Mouse (Mus musculus): ENCODE measurements around the gene Tmem211.

Gene Tmem211

DNA sequence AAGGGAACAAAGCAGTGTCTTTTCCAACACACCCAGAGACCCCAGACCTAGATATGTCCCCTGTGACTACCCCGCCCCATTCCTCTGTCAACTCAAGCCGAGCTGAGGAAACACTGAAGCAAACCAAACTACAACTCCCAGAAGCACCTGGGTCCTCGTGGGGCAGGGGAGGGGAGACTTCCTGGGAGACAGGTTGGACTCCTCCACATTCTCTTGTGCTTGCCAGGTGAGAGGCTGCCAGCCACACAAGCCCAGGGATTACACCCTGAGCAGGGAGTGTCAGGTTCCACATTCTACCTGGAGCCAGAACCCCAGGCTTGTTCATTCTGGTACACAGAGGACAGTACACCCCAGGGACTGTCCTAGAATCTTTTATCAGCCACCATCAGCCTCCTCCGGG lies 2.8 kb upstream of the Tmem211 start:
- peaks cover 16% of the 10 kb centered on the region for H3K27me3 ChIP-seq (ENCODE audit: insufficient read depth, low read length)

GRCm38 (mm10) chr5:113225271-113225670 lies 1.4 kb upstream of the Tmem211 start:
- H3K9me3 ChIP-seq (ENCODE audit: low read length) = no peaks in the 10 kb centered on the region
- TF ChIP-seq CTCF (conservative IDR thresholded peaks at IDR 0.05; ENCODE audit: low read length) (no peak), POU5F1 (IDR thresholded peaks at IDR 0.05; ENCODE audit: borderline replicate concordance, low read length) (no peak), NANOG (IDR thresholded peaks at IDR 0.05; ENCODE audit: borderline replicate concordance, low read length) (no peak)
- peak overlapping the region; percentile 60 for H3K4me3 ChIP-seq (replicated peaks; ENCODE audit: low read length)
- H3K4me1 ChIP-seq (replicated peaks; ENCODE audit: low read depth, low read length) = peaks cover 57% of the 10 kb centered on the region
- H3K36me3 ChIP-seq (ENCODE audit: insufficient read depth, low read length) = no peaks in the 10 kb centered on the region
- peaks cover 2% of the 10 kb centered on the region for H3K27me3 ChIP-seq (ENCODE audit: insufficient read depth, low read length)

More for the DNA sequence above, 2.8 kb upstream of the Tmem211 start:
- Histone ChIP-seq H3K9me3 (ENCODE audit: low read length) (no peaks in the 10 kb centered on the region), H3K4me1 (replicated peaks; ENCODE audit: low read depth, low read length) (peaks cover 62% of the 10 kb centered on the region), H3K36me3 (ENCODE audit: insufficient read depth, low read length) (no peaks in the 10 kb centered on the region), H3K4me3 (replicated peaks; ENCODE audit: low read length) (peak overlapping the region; percentile 50)
- TF ChIP-seq NANOG (IDR thresholded peaks at IDR 0.05; ENCODE audit: borderline replicate concordance, low read length) (no peak), CTCF (conservative IDR thresholded peaks at IDR 0.05; ENCODE audit: low read length) (no peak), POU5F1 (IDR thresholded peaks at IDR 0.05; ENCODE audit: borderline replicate concordance, low read length) (no peak)

DNA sequence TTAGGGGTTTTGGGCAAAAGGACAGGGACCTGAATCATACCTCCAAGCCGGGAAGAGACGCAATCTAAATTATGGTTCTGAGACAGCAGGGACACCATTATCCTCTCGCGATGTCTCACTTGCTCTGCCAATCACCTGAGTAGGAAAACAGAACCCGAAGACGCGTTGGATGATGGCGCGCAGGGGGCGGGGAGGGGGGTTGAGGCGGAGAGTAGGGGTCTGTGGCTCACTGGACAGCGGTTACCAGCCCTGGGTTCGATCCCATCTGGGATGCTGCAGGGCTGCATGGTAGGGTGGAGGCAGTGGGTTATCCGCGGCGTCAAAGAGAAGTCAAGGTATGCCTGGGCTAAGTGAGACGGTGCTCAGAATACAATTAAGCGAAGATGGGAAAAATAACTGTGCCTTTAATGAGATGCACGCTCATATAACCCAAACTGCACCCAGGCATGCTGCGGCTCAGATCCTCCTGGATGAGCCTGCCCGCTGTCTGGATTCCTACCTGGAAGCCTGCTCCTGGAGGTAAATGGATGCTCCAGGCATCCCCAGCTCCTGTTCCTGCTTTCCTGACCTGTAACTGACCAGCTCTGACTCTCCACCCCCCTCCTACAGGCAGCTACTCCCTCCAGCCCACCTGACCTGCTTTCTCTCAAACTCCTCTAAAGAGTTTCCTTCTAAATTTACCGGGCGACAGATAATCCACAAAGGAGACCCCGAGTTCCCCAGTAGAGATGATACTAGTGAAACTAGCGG lies 848 bp upstream of the Tmem211 start:
- H3K4me1 ChIP-seq (replicated peaks; ENCODE audit: low read depth, low read length) = peaks cover 61% of the 10 kb centered on the region
- H3K9me3 ChIP-seq (ENCODE audit: low read length) = no peaks in the 10 kb centered on the region
- no peaks in the 10 kb centered on the region for H3K27me3 ChIP-seq (ENCODE audit: insufficient read depth, low read length)
- H3K36me3 ChIP-seq (ENCODE audit: insufficient read depth, low read length) = no peaks in the 10 kb centered on the region
- TF ChIP-seq NANOG (IDR thresholded peaks at IDR 0.05; ENCODE audit: borderline replicate concordance, low read length) (no peak), CTCF (conservative IDR thresholded peaks at IDR 0.05; ENCODE audit: low read length) (no peak), POU5F1 (IDR thresholded peaks at IDR 0.05; ENCODE audit: borderline replicate concordance, low read length) (no peak)
- peak overlapping the region; percentile 60 for H3K4me3 ChIP-seq (replicated peaks; ENCODE audit: low read length)

DNA sequence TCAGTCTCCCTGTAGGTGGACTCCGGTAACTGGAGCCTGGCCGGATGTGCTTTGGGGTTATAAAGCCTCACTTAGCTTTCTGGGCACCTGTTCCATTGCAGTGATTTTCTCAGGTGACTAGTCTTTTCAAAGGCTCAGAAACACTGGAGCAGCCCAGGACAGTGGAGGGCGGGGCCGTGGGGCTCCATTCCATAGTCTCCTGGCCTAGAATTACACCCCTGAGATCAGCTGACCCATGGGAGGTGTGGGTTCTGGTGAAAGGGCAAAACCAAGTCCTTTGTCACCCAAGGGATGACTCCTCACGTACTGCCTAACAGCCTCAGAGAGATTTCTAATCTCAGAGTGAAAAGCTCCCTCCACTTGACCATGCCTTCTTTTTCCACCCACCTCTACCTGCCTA lies 3.5 kb downstream of the Tmem211 start:
- Histone ChIP-seq H3K9me3 (ENCODE audit: low read length) (no peaks in the 10 kb centered on the region), H3K36me3 (ENCODE audit: insufficient read depth, low read length) (no peaks in the 10 kb centered on the region), H3K4me1 (replicated peaks; ENCODE audit: low read depth, low read length) (peaks cover 49% of the 10 kb centered on the region), H3K4me3 (replicated peaks; ENCODE audit: low read length) (no peak overlapping the region; the same call in 1 of the 2 replicates), H3K27me3 (ENCODE audit: insufficient read depth, low read length) (peaks cover 5% of the 10 kb centered on the region; the same call in 1 of the 2 replicates)
- no peak for TF ChIP-seq CTCF (conservative IDR thresholded peaks at IDR 0.05; ENCODE audit: low read length)
- no peak for TF ChIP-seq POU5F1 (IDR thresholded peaks at IDR 0.05; ENCODE audit: borderline replicate concordance, low read length)
- TF ChIP-seq NANOG (IDR thresholded peaks at IDR 0.05; ENCODE audit: borderline replicate concordance, low read length) = no peak

DNA sequence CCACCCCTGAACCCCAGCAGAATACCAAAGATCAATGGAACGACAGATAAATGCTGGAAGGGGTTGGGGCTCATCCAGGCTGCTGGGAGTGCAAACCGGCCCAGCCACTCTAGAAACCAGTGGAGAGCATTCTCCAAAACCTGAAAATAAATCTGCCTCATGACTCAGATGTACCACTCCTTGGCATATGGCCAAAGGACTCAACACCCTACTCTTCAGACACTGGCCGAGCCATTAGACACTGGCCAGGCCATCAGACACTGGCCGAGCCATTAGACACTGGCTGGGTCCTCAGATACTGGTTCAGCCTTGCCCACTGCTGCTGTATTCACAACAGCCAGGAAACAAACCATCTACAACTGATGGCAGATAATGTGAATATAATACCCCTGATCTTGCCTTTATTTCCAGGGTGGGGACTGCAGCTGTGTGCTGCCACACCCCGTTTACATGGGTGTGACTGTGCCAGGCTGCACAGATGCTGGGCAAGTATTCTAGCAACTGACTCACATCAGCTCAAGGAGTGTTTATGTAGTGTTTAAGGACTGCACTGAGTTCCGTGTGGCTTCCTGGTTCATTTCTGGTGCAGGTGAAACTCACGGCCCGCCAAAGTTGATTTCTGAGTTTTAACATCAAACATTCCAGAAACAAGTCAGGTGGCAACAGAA lies 22.7 kb downstream of the Tmem211 start:
- Histone ChIP-seq H3K4me1 (replicated peaks; ENCODE audit: low read depth, low read length) (peaks cover 5% of the 10 kb centered on the region; the same call in 1 of the 2 replicates), H3K36me3 (ENCODE audit: insufficient read depth, low read length) (peaks cover 5% of the 10 kb centered on the region), H3K4me3 (replicated peaks; ENCODE audit: low read length) (no peak overlapping the region), H3K27me3 (ENCODE audit: insufficient read depth, low read length) (no peaks in the 10 kb centered on the region), H3K9me3 (ENCODE audit: low read length) (no peaks in the 10 kb centered on the region)
- TF ChIP-seq POU5F1 (IDR thresholded peaks at IDR 0.05; ENCODE audit: borderline replicate concordance, low read length) (no peak), CTCF (conservative IDR thresholded peaks at IDR 0.05; ENCODE audit: low read length) (no peak), NANOG (IDR thresholded peaks at IDR 0.05; ENCODE audit: borderline replicate concordance, low read length) (no peak)

DNA sequence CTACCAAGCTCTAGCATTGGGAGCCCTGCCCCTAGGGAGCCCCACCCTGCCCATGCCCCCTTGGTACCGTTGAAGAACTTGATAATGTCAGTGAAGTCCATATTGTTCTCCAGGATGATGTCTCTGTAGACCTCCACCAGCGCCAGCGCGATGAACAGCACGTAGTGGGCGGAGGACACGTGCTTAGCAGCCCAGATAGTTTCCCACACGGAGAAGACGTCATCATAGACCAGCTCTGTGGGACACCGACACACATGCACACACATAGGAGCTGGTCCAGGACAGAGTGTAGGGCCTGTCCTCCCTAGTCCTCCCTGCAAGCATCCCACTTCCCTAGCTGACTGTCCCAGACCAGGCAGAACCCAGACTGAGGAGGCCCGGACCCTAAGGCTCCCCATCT lies 24.1 kb downstream of the Tmem211 start:
- H3K4me1 ChIP-seq (replicated peaks; ENCODE audit: low read depth, low read length) = peaks cover 5% of the 10 kb centered on the region; the same call in 1 of the 2 replicates
- no peaks in the 10 kb centered on the region for H3K9me3 ChIP-seq (ENCODE audit: low read length)
- TF ChIP-seq POU5F1 (IDR thresholded peaks at IDR 0.05; ENCODE audit: borderline replicate concordance, low read length) (no peak), NANOG (IDR thresholded peaks at IDR 0.05; ENCODE audit: borderline replicate concordance, low read length) (no peak), CTCF (conservative IDR thresholded peaks at IDR 0.05; ENCODE audit: low read length) (no peak)
- no peak overlapping the region for H3K4me3 ChIP-seq (replicated peaks; ENCODE audit: low read length)
- H3K27me3 ChIP-seq (ENCODE audit: insufficient read depth, low read length) = no peaks in the 10 kb centered on the region
- peaks cover 12% of the 10 kb centered on the region; the same call in 1 of the 2 replicates for H3K36me3 ChIP-seq (ENCODE audit: insufficient read depth, low read length)

DNA sequence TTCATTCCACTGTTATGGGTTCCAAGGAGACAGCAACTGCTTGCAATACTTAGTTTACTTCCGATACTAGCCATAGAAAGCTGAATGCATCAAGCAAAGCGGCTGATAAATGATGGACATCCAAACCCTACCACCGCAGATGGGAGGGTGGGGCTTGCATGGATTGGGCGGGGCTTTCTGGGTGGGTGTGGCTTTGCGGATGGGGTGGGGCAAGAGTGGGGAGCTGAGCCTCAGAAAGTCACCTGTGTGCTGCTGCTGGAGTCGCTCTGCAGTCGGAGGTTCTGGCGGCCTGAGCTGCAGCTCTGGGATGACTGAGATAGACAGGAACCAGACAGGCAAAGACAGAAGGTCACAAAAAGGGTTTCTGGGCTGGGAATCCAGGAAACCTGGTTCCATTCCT lies 38.9 kb downstream of the Tmem211 start:
- Histone ChIP-seq H3K4me3 (replicated peaks; ENCODE audit: low read length) (peak overlapping the region; percentile 54), H3K36me3 (ENCODE audit: insufficient read depth, low read length) (peaks cover 17% of the 10 kb centered on the region), H3K4me1 (replicated peaks; ENCODE audit: low read depth, low read length) (peaks cover 62% of the 10 kb centered on the region), H3K9me3 (ENCODE audit: low read length) (no peaks in the 10 kb centered on the region), H3K27me3 (ENCODE audit: insufficient read depth, low read length) (no peaks in the 10 kb centered on the region)
- TF ChIP-seq NANOG (IDR thresholded peaks at IDR 0.05; ENCODE audit: borderline replicate concordance, low read length) = no peak
- TF ChIP-seq CTCF (conservative IDR thresholded peaks at IDR 0.05; ENCODE audit: low read length) = no peak
- no peak for TF ChIP-seq POU5F1 (IDR thresholded peaks at IDR 0.05; ENCODE audit: borderline replicate concordance, low read length)

DNA sequence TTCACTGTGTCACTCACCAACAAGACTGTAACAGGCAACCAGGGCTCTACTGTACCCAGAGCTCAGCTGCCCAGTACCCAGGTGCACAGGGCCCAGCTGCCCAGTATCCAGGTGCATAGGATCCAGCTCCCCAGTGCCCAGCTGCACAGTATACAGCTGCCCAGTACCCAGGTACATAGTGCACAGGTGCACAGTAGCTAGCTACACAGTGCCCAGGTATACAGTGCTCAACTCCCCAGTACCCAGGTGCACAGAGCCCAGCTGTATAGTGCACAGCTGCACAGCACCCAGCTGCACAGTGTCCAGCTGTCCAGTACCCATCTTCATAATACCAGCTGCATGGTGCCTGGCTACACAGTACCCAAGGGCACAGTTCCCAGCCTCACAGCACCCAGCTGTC lies 41.5 kb downstream of the Tmem211 start:
- TF ChIP-seq CTCF (conservative IDR thresholded peaks at IDR 0.05; ENCODE audit: low read length) (no peak), POU5F1 (IDR thresholded peaks at IDR 0.05; ENCODE audit: borderline replicate concordance, low read length) (no peak), NANOG (IDR thresholded peaks at IDR 0.05; ENCODE audit: borderline replicate concordance, low read length) (no peak)
- Histone ChIP-seq H3K4me3 (replicated peaks; ENCODE audit: low read length) (no peak overlapping the region), H3K27me3 (ENCODE audit: insufficient read depth, low read length) (no peaks in the 10 kb centered on the region), H3K36me3 (ENCODE audit: insufficient read depth, low read length) (peaks cover 26% of the 10 kb centered on the region), H3K4me1 (replicated peaks; ENCODE audit: low read depth, low read length) (peaks cover 58% of the 10 kb centered on the region), H3K9me3 (ENCODE audit: low read length) (no peaks in the 10 kb centered on the region)

All from E14TG2a.4 (cell line).